Mouse (Mus musculus): ENCODE results near the gene Kcnd3. TPM values are rescaled to one million over a fixed set of nuclear protein-coding genes. Genes with fewer than 3 reads are reported as not detected.

The Kcnd3 gene
- total and polyA plus RNA-seq, 2 experiments from 2014 or later, result 7.5 to 48.9 TPM

DNA sequence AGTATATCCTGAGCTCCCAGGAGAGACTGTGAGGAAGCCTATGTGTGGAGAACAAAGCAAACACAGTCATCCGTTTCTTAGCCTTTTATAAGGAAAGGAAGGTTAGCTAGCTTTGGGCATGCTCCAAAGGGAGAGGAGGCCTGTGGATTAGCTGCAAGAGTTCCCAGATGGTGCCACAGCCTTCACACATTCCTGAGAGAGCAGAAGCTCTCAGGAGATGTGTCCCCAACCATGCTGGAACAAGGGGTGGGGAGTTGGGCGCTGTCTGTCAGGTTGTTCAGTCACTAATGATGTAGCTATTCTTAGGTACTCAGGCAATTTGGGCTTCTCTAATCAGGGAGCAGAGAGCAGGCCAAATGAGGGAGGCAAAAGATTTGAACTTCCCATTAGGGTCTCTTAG lies 140.1 kb downstream of the Kcnd3 start:
- Histone ChIP-seq H3K9ac (no peak overlapping the region), H3K36me3 (ENCODE audit: insufficient read depth) (no peaks in the 10 kb centered on the region), H3K4me3 (ENCODE audit: low read depth, low read length) (no peak overlapping the region), H3K27ac (ENCODE audit: low read depth, low read length) (no peak overlapping the region), H3K9me3 (ENCODE audit: low read length) (no peaks in the 10 kb centered on the region), H3K4me2 (ENCODE audit: low read depth) (no peak overlapping the region), H3K4me1 (ENCODE audit: insufficient read depth) (0 out of 2 replicates have a peak, but pooled peaks cover 6% of the 10 kb centered on the region), H3K27me3 (ENCODE audit: insufficient read depth, low read length) (no peaks in the 10 kb centered on the region)
- DNase-seq (no peak), ATAC-seq (no peak)
- WGBS, result 51% methylated on average over 2 of the region's 2 CpGs
- no peak for TF ChIP-seq CTCF (IDR thresholded peaks at IDR 0.05; ENCODE audit: low read depth)

DNA sequence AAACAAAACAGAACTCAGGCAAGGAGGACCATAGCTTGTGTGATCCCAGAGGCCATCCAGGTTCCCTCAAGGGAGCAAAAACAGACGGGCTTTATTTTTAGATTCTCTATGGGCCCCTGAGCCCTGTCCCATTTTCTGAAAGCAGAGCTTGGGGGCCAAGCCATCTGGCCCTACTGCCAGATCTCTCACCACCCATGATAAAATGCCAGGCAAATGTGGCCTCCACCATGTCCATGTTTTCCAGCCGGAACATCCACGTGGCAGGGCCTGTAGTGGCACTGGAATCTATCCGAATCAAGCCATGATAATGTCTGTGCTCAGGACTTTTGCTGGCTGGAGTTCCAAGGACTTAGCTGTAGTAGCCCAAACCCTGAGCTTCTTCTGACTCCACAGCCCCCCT lies 148.4 kb downstream of the Kcnd3 start:
- Histone ChIP-seq H3K4me2 (ENCODE audit: low read depth) (no peak overlapping the region), H3K27me3 (ENCODE audit: insufficient read depth, low read length) (no peaks in the 10 kb centered on the region), H3K4me1 (ENCODE audit: insufficient read depth) (no peaks in the 10 kb centered on the region), H3K4me3 (ENCODE audit: low read depth, low read length) (no peak overlapping the region), H3K27ac (ENCODE audit: low read depth, low read length) (no peak overlapping the region), H3K36me3 (ENCODE audit: insufficient read depth) (no peaks in the 10 kb centered on the region), H3K9ac (no peak overlapping the region), H3K9me3 (ENCODE audit: low read length) (no peaks in the 10 kb centered on the region)
- ATAC-seq (no peak), DNase-seq (no peak)
- WGBS, result 81% methylated on average over 4 of the region's 4 CpGs
- TF ChIP-seq CTCF (IDR thresholded peaks at IDR 0.05; ENCODE audit: low read depth), result no peak

DNA sequence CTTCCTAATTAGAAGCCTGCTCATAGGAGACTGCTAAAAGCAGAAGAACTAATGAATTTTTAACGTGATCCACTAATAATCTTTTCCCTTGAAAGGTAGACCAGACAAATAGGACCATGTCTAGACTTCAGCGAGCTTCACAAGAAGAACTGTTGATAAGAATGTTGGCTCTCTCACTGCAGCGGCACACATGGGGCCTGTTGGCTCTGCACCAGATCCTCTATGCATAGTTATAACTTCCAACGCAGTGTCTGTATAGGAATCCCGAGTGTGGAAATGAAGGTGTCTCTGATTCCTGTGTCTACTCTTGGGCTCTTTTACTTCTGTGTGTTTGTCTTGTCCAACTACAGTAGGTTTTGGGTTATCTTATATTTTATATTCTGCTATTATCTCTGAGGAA lies 150.8 kb downstream of the Kcnd3 start:
- no peaks in the 10 kb centered on the region for H3K36me3 ChIP-seq (ENCODE audit: insufficient read depth)
- no peaks in the 10 kb centered on the region for H3K9me3 ChIP-seq (ENCODE audit: low read length)
- H3K27me3 ChIP-seq (ENCODE audit: insufficient read depth, low read length), result no peaks in the 10 kb centered on the region
- no peak for ATAC-seq
- H3K4me3 ChIP-seq (ENCODE audit: low read depth, low read length), result no peak overlapping the region
- TF ChIP-seq CTCF (IDR thresholded peaks at IDR 0.05; ENCODE audit: low read depth), result no peak
- 56% methylated on average over 5 of the region's 5 CpGs for WGBS
- no peak overlapping the region for H3K9ac ChIP-seq
- H3K4me1 ChIP-seq (ENCODE audit: insufficient read depth), result no peaks in the 10 kb centered on the region
- no peak overlapping the region for H3K4me2 ChIP-seq (ENCODE audit: low read depth)
- DNase-seq, result no peak
- H3K27ac ChIP-seq (ENCODE audit: low read depth, low read length), result no peak overlapping the region

DNA sequence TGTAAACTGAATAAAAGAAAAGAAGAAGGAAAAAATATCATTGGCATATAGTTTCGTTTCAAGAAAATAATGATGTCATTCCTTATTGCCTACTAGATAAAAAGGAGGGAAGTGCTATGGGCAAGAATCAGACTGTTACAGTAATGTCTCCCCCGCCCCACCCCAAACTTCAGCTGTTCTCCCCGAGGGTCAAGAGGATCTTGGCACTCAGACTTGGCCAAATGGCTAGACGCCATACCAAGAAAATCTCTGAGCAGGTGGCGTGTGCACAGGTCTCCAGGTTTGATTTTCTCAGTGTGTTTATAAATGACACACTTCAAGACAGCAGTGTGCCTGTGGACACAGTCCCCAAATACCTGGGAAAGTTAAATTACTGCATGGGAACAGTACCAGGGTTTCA lies 153.6 kb downstream of the Kcnd3 start:
- H3K4me1 ChIP-seq (ENCODE audit: insufficient read depth), result no peaks in the 10 kb centered on the region
- H3K4me2 ChIP-seq (ENCODE audit: low read depth), result no peak overlapping the region
- H3K27me3 ChIP-seq (ENCODE audit: insufficient read depth, low read length), result no peaks in the 10 kb centered on the region
- no peak overlapping the region for H3K27ac ChIP-seq (ENCODE audit: low read depth, low read length)
- H3K4me3 ChIP-seq (ENCODE audit: low read depth, low read length), result no peak overlapping the region
- DNase-seq, result no peak
- H3K36me3 ChIP-seq (ENCODE audit: insufficient read depth), result no peaks in the 10 kb centered on the region
- ATAC-seq, result no peak
- H3K9ac ChIP-seq, result no peak overlapping the region
- H3K9me3 ChIP-seq (ENCODE audit: low read length), result no peaks in the 10 kb centered on the region
- TF ChIP-seq CTCF (IDR thresholded peaks at IDR 0.05; ENCODE audit: low read depth), result no peak
- WGBS, result 70% methylated on average over 5 of the region's 5 CpGs

DNA sequence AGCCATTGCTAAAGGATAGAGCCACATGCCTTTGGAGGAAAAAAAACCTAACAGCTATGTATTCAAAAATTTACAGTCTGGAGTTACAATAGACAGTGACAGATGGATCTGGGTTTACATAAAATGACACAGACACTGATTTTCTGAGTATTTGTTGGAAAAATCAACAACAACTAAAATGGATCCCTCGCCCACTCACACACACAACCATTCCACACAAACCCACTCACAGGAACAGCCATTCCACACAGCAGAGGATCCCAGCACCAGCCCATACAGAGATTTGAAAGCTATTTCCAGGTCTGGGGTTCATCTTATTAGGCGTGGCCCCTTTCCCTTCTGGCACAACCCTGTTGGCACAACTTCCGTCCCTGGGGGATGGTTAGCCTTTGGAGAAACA lies 156.7 kb downstream of the Kcnd3 start:
- Histone ChIP-seq H3K4me1 (ENCODE audit: insufficient read depth) (no peaks in the 10 kb centered on the region), H3K9me3 (ENCODE audit: low read length) (no peaks in the 10 kb centered on the region), H3K4me3 (ENCODE audit: low read depth, low read length) (no peak overlapping the region), H3K27me3 (ENCODE audit: insufficient read depth, low read length) (no peaks in the 10 kb centered on the region), H3K27ac (ENCODE audit: low read depth, low read length) (no peak overlapping the region), H3K9ac (no peak overlapping the region), H3K4me2 (ENCODE audit: low read depth) (no peak overlapping the region), H3K36me3 (ENCODE audit: insufficient read depth) (no peaks in the 10 kb centered on the region)
- no peak for TF ChIP-seq CTCF (IDR thresholded peaks at IDR 0.05; ENCODE audit: low read depth)
- WGBS, result 77% methylated on average over 3 of the region's 3 CpGs
- DNase-seq (no peak), ATAC-seq (no peak)

DNA sequence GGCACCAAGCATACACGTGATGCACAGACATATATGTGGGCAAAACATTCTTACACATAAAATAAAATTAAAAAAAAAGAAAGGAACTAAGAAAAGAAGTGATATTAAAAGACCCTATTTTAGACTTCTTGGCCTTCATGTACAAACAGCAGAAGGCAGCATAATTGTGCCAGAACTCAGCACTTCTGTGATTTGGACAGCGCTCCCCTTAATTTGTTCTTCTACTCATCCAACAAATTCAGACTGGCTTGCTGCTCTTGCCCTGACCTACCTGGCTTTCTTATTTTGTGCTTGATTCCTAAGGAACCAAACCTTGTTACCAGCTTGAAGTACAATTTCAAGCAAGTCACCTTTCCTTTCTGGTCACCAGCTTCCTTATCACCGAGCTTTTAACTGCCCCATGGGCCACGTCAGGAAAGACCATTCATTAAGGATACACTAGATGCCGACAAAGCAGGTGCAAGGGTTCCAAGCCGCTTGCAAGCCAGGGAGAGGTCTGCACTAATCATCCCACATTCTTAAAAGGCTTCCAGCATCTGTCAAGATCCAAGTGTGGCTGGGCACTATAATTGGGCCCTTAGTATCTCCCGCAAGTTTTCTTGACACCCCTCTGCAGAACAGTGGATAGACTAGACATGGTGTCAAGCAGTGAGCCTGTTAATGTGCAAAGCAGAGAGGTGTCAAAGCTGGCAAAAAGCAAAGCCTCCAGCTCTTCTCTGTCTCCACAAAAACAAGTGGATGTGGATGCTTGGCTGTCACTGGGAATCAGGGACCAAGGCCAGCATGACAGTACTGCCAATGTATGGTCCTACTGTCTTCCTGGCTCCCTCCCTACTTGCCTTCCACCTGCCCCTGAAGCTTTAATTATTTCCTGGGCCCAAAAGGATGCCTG lies 159.6 kb downstream of the Kcnd3 start:
- Histone ChIP-seq H3K9ac (no peak overlapping the region), H3K4me2 (ENCODE audit: low read depth) (no peak overlapping the region), H3K27me3 (ENCODE audit: insufficient read depth, low read length) (no peaks in the 10 kb centered on the region), H3K4me3 (ENCODE audit: low read depth, low read length) (no peak overlapping the region), H3K4me1 (ENCODE audit: insufficient read depth) (no peaks in the 10 kb centered on the region), H3K27ac (ENCODE audit: low read depth, low read length) (no peak overlapping the region), H3K9me3 (ENCODE audit: low read length) (no peaks in the 10 kb centered on the region), H3K36me3 (ENCODE audit: insufficient read depth) (no peaks in the 10 kb centered on the region)
- no peak for TF ChIP-seq CTCF (IDR thresholded peaks at IDR 0.05; ENCODE audit: low read depth)
- peak; percentile 31 for DNase-seq
- ATAC-seq, result peak; percentile 78
- 53% methylated on average over 7 of the region's 7 CpGs for WGBS

DNA sequence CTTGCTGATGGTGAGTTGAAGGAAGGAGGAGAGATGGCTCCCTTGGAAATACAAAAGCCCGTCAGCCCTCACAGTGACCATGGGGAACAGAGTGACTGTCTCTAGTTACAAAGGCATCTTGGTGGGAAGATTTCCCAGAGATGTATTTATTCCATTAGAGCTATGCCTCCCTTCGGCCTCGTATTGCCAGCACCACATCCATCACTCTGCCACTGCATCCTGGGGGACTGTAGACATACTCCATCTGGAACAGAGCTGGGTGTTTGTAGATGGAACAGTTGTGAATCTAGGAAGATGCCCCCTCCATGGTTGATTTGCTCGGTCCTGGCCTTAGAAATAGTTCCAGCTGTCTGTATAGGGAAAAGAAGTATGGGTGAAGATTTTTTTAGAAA lies 160.3 kb downstream of the Kcnd3 start:
- peak; percentile 36; the same call in 1 of the 2 replicates for ATAC-seq
- 68% methylated on average over 4 of the region's 4 CpGs for WGBS
- no peak overlapping the region for H3K27ac ChIP-seq (ENCODE audit: low read depth, low read length)

More for the DNA sequence above, 160.3 kb downstream of the Kcnd3 start:
- Histone ChIP-seq H3K4me3 (ENCODE audit: low read depth, low read length) (no peak overlapping the region), H3K36me3 (ENCODE audit: insufficient read depth) (no peaks in the 10 kb centered on the region), H3K27me3 (ENCODE audit: insufficient read depth, low read length) (no peaks in the 10 kb centered on the region), H3K4me2 (ENCODE audit: low read depth) (no peak overlapping the region), H3K9ac (no peak overlapping the region), H3K4me1 (ENCODE audit: insufficient read depth) (no peaks in the 10 kb centered on the region), H3K9me3 (ENCODE audit: low read length) (no peaks in the 10 kb centered on the region)
- no peak for TF ChIP-seq CTCF (IDR thresholded peaks at IDR 0.05; ENCODE audit: low read depth)
- no peak for DNase-seq
